Mouse (Mus musculus) urinary bladder, postnatal 36 days (tissue): Measurements from ENCODE around the gene Plekha5.
A peak's percentile ranks its signal among the peaks of the same experiment; 100 is the strongest.

Experiments
- DNase-seq, 2 experiments: peaks; one replicate each; pipeline ENCODE4 v3.0.0; 2022; ENCODE audit warnings: low spot score in 2 of 2, mixed read lengths in 1 of 2

The Plekha5 gene

DNA sequence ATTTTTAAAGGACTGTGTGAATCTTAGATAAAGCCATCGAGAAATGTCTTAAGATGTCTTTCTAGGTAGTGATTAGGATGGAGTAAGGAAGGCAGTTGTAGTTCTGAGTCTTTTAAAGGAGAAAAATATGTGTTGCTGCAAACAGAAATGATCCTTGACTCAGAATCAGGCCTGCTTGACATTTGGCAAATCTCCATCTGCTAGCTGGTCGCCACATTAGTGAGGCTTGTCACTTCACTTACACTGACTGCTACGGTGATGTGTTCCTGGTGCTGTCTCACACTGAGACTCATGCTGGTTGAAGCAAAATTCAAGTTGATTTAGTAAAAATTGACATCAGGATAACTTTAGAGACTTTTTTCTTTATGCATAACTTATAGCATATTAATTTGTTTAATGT is 32.0 kb downstream of the Plekha5 start:
- no peak for DNase-seq

DNA sequence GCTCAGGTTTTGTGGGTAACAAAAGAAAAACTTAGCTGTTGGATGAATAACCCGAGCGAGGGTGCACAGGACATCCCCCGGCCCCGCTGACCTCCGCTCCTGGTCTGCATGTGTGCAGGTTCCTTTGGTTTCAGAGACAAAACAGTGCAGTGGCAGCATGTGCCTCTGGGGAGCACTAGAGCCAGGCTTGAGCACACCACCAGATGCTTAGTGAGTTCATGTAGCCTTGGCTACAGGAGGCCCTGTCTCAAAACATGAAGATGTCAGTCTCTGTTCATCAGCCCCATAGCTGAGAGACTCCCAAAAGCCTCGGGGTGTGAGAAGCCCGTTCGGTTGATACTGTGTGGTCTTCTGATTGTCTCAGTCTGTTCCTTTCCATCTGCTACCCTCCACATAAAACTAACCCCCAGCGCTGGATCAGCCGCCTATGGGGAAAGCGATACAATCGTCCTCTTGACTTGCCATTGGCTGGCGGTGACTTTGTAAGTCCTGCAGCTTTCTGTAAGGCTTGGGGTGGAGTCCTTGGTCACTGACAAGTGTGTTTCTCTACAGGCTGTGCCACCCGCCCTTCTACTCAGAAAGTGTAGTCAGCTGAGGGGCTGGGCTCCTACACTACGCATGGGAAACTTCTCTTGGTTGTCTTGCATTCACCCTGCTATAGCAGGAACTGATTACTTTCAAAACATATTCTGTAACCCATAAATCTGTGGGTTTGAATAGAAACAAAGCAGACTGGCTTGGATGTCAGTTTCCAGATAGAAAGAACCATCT is 32.7 kb downstream of the Plekha5 start:
- DNase-seq = no peak

DNA sequence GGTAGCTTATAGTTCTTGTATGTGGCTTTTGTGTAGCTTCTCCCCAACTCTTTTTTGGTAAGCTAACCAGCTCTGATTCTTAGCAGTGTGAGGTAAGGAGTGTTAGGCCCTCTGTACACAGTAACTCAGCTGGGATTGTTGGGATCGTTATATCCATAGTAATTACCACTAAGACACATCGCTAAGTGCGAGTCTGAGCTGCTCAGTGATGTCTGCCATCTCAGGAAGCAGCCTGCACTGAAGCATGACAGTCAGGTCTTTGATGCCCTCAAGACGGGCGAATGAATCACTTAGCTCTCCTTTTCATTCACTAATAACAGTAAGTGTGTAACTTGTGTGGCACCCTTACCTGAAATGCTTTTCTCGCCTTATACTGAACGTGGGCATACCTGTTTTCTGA is 36.5 kb downstream of the Plekha5 start:
- DNase-seq = no peak

DNA sequence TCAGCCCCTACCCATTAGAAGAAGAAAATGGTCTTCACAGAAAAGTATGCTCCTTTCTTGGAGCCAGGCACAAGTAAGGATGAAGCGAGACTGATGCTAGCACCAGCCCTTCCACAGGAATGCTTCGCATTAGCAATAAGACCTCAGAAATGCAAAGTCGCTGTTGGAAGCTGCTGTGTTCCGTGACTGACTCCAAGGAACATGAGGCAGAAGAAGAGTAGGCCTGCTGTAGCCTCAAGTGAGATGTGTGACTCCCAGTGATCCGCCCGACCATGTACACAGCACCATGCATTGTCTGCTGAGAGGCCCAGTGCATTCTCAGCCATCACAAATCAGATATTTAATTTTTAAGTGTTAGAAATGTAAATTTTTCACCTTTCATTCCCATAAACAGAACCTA is 41.0 kb downstream of the Plekha5 start:
- DNase-seq = no peak

DNA sequence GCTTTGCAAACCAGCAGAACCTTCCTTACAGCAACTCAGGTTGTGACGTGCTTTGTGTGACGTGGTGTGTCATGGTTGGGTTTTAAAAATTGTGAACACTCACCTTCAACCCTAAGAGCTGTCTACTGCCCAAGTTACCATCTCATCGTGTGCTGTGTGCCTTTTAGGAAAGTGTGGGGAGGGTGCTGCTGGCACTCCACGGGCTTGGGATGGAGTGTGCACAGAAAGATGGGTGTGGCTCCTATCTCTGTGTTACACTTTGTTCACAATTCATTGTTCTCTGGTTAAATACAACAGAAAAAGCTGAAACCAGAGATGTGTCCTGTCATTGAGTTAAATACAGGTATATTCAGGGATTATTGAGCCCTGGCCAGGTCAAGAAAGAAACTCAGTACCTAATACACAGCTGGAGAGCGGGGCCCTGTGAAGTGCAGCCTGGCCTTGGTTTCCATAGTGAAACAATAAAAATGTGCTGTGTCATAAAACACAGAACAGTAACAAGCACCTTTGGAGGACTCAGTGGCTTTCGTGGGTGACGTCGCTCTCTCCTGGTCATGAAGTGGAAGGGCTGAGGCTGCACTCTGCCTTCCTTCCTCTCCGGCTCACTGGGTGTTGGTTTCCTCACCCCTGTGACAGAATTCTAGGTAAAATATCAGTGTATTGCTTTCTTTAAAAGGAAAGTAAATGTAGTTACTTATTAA is 42.2 kb downstream of the Plekha5 start:
- no peak for DNase-seq

DNA sequence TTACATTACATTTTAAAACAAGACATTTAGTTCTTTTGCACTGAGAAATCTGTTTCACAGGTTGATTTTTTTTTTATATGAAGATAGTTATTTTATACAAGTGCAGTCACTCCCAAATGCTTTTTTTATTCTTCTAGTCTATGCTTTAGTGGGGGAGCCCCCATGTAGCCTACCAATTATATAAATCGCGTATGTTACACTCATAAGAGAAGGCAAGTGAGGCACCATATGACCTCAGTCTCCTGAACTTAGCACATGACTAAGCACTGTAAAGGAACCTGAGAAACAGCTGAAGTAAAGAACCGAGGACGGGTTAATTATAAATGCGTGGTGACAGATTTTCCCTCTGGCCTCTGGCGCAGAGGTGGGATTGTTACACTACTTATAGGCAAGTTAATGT is 43.0 kb downstream of the Plekha5 start:
- DNase-seq = no peak

DNA sequence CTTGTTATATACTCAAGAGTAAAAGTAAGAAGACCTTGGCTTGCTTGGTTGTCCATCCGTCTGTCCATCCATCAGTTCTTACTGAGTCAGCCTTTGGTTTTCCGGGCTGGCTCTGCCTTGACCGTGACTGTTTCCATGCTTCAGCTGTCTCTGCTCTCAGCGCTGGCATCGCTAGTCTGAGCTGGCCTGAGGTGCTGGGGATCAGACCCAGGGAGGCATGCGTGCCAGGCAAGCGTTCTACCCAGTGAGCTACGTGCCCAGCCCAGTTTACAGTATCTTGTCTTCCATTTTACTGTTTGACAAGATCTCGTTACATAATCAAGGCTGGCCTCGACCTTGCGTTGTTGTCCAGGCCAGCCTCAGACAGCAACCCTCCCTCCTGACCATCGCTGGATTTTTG is 44.0 kb downstream of the Plekha5 start:
- no peak for DNase-seq

DNA sequence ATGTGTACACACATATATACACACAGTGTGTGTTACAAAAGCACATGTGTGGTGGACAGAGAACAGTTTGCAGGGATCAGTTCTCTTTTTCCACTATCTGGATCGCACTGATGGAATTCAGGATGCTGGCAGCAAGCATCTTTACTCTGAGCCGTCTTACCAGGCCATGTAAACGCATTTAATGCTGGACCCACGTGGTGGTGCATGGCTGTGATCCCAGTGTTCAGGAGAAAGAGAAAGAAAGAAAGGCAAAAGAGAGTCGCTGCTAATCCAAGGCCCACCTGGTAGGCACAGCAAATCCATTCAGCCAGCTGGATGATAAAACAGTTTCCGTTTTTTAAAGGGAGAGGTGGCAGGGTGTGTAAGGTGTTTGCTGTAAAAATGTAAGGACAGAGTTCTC is 45.9 kb downstream of the Plekha5 start:
- DNase-seq = no peak

DNA sequence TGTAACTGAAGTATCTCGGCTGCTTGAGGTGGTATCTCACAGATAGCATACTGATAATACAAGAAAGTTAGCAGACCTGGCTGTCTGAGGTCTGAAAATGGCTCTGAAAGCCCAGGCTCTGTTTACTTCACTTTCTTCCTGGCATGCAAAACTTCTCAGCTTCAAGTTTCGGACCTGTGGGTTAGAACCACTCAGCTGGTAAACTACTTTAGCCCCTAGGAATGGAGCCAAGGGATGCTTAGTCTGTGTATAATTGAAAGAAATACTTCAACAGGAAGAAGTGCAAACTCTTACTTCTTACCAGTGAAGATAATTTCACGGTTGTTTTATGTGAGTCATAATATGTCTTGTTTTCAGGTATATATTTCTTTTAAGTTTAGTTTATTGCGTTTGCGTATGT is 47.9 kb downstream of the Plekha5 start:
- no peak for DNase-seq

DNA sequence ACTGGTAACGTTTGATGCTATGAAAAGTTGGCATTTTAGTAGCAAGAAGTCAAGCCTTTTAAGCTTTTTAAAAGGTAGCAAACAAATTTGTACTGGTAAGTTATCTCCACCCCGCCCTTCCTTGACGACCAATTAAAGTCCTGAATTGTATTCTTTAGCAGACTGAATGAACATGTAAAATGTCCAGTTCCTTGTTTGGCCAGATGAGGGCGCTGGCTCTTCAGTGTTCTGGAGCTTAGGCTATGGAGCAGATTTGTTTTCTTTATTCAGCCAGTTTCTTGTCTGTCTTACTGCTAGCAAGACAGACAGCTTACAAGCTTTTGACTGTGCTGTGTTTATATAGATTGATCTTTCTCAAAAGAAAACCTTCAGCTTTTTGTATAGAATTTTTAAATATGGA is 48.5 kb downstream of the Plekha5 start:
- peak; percentile 45 to 61 for DNase-seq

DNA sequence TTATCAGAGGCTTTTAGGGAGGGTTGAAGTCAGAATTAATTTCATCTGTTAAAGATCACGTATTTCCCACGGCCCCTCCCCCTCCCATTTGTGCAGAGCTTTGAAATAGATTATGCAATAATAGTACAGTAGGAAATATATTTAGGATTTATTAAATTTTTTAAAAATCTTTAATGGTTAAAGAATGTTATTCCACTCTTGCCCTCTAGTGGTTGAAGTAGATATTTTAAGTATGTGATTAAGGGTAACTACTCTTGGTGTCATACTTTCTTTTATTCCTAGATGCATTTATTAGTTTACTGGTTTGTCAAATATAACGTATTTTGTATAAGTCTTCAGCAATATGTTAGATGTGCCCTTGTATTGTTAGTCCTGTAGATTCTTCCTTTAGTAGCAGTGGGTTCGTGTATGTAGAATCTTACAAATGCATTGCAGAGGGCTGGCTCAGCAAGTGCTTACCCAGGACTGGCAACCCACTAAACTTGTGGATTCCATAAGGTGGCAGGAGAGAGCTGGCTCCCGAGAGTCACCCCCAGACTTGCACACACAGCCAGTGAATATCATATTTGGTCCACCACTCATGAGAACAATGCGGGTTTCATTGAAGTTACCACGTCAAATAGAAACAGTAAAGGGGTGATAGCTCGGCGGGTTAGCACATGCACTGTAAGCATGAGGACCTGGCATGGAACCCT is 51.7 kb downstream of the Plekha5 start:
- no peak for DNase-seq

DNA sequence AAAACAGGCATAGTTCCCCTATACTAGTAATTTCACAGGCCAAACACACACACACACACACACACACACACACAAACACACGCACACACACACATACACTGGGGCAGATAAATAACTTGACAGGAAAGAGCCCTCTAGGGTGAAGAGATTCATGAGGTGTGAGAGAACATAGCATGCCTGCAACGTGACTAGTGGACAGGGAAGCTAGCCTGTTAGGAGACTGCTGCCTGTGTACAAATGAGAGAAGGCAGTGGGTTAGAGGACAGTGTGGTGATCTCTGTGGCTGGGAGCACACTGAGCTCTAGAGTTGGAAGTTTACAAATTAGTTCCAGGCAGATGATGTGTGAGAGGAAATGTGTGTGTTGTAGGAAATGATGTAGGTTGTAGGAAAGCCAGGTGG is 53.1 kb downstream of the Plekha5 start:
- DNase-seq = no peak

DNA sequence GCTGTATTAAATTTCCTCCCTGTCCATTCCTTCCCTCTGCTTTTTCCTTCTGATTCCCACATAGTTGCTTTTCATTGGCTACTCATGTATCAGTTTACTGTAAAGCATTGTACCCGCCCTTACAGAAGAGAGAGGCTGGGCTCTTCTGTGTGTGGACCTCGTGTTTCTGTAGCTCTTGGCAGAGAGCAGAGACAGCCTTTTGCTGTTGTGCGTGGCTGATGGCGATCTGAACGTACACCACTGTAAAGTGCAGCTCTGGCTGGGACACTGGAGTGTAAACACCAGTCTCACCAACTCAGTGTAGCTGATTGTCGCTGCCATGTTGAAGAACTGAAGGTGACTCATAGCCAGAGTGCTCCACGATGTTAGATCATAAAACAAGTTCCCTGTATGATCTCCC is 54.2 kb downstream of the Plekha5 start:
- DNase-seq = peak in 1 of 2 experiments; percentile 7

DNA sequence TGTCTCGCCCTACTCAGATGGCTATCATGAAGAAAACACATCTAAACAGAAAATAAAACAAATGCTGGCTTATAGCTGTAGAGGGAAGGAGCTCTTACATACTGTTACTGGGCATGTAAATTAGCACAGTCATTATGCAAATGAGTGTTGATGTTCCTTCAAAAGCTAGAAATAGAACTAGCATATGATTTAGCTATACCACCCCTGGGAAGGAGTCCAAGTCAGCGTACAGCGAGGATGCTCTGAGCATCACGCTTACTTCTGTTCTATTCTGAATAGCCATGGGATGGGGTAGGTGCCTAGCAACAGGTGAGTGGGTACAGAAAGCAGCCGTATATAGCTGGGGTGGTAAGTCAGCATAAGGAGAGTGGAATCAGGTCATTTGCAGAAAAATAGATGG is 55.1 kb downstream of the Plekha5 start:
- DNase-seq = no peak

DNA sequence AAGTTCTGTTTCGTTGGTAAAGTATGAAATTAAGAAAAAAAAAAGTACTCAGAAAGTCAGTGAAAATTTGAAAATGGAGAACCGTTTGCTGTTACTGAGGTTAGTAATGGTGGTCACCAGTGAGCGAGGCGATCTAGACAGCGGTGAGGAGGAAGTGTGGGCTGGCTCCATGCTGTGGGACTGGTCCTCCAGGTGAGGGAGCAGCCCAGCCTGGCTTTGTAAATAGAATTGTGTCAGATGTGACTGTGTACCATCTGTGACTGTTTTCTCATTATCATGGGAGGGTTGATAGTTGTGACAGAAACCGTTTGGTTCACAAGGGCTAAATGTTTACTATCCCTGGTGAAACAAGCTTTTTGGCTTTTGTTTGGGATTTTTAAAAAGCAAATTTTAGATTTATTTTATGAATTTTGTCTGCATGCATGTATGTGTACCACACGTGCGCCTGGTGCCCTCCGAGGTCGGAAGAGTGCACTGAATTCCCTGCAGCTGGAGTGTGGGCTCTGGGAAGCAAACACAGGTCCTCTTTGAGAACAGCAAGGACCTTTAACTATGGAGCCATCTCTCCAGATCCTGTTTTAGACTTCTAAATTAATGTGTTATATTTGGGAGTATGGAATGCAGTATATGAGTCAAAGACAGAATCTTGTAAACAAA is 56.7 kb downstream of the Plekha5 start:
- no peak for DNase-seq

DNA sequence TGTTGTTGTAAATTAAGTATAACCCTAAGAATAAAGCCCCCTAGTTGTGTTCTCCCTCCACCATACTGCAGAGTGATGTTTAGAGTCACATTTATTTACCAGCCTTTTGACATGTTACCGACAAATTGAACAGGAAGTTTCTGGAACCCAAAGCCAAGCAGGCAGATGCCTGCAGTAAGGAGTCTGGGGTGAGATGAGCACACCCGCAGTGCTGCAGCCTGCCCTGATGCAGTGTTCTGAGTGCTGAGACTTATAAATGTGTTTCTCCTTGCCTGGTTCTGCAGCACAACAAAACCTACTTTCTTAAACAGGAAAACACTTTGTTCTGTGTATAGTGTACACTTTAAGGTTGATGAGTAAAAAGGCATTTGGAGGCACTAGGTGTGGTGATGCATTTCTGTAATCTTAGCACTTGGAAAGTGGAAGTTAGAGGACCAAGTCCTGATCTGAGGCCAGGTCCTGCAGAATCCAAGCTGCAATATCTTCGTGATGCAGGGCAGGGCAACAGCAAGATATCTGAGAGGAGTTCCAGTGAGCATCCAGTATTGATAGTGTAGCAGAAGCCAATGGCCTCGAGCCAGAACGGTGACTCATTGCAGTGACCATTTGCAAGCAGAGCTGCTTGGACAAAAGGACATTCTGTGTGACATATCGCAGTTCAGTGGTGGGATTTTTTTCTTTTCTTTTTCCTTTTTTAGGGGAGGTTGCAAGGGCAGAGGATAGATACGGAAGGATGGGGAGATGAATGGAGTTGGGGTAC is 58.0 kb downstream of the Plekha5 start:
- peak; percentile 73 to 81 for DNase-seq

DNA sequence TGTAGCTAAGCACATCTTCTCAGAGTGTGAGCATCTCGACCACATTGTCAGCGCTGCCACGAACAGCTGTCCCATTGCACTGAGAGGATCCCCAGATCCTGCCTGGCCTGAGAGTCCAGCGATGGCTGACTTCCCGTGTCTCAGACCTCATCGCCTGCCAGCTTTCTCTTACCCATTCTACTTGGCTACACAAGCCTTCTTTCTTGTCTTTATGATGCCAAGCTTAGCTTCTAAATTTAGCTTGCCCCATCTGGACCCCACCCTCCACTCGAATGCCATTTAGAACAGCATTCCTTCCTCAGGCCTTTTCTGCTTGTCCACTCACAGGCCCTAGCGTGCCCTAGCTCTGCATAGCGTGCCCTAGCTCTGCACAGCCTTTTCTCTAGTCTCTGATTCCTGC is 60.3 kb downstream of the Plekha5 start:
- peak in 1 of 2 experiments; percentile 31 for DNase-seq

DNA sequence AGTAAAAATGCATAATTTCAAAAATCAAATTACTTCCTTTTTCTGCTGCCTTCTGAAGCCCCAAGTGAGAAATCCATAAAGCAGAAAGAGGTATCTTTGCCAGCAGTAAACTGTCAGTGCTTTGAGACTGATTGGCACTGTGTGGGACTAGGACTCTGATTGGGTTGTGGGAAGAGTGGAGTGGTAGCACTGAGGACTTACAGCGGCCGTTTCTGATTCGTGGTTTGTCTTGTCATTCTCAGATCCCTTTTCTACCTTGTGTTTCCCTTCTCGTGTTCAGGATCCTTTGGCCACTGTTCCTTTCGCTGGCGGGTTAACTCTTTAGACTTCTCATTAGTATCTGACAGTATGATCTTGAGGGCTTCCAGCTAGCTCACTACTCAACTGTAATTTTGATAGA is 61.8 kb downstream of the Plekha5 start:
- DNase-seq = no peak

DNA sequence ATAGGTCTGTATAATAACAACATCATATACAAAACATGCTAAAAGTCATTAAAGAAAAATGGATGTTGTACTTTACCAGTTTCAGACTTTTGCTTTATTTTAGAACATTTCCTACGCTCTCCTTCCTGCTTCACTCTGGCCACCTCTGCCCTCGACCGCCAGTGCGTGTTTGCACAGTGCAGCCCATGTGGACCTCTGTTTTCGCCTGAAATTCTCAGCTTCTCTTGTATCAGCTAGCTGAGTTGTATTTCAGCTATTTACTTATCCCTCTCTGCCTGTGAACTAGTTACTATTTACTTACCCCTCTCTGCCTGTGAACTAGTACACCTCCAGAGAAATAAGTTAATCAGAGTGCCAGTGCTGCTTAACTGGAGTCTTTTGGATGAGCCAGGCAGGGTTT is 62.8 kb downstream of the Plekha5 start:
- no peak for DNase-seq

DNA sequence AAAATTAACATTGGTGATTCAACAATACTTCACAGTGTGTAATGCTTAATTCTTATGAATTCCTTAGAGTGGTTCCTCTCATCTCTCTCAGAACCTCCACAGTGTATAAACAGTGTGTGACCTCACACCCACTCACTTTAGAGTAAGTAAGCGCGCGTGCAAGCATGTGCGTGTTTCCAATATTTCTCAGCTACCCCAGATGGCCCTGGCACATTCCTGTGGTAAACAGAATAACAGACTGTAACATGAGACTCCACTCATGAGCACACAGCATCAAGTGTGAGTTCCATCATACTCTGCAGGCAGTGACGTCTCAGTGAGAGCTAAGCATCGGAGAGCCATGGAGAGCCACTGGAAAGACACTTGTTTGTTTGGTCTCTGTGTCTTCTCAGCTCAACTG is 63.6 kb downstream of the Plekha5 start:
- no peak for DNase-seq

DNA sequence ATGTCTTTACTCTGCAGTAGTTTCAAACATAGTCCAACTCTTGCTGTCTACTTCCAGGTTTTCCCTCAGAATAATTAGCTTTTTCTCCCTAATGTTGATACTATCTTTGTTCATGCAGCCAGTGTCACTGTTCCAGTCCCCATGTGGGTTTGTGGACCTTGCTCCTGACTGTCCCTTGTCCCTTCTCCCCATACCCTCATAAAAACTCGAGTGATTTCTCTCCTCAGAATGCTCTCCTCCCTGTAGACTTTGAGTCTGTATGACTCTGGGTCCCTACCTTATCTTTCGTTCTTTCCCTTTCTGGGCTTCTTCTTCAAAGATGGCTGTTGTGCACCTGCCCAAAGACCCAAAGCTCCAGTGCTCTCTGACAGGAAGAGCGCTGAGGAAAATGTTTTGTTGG is 64.8 kb downstream of the Plekha5 start:
- DNase-seq = no peak

DNA sequence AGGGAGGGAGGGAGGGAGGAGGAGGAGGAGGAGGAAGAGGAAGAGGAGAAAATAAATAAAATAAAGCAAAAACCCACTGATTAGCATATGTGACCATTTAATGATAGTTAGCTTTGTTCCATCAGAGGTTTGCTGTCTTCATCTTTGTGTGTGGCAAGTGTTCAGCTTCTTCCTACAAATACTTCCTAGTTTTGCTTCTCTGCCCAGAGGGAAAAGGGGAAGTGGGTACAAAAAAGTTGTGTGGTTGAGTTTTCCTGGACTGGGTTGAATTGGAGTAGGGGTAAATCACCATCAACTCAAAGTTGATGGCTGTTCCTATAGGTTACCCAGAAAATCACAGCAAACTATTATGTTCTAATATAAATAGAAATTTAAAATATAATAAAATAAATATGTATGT is 65.7 kb downstream of the Plekha5 start:
- no peak for DNase-seq
